Mouse (Mus musculus): ENCODE results near the gene A430005L14Rik. TPM values are rescaled to one million over a fixed set of nuclear protein-coding genes. Genes with fewer than 3 reads are reported as not detected.
"Not testable (repeated sequence)": the region's sequence is repeated elsewhere in the genome, so short reads cannot be mapped to it uniquely, and the experiment has no call there.

The A430005L14Rik gene
- total RNA-seq (2021): 10 to 100 TPM; 13.6 to 14.7 TPM
- long read RNA-seq, experiment 1, transcript A430005L14Rik-201 (4 exons, 1,098 nt): major isoform, 31 of 43 reads
- long read RNA-seq, experiment 1, partial matches to known transcripts: 3 of 43 reads
- long read RNA-seq, experiment 1, other reads (novel, unspliced or antisense): 3 of 43 reads
- long read RNA-seq, experiment 2, transcript A430005L14Rik-201 (4 exons, 1,098 nt): major isoform, 23 of 31 reads
- long read RNA-seq, experiment 2, partial matches to known transcripts: 0 of 31 reads
- long read RNA-seq, experiment 2, other reads (novel, unspliced or antisense): 4 of 31 reads

DNA sequence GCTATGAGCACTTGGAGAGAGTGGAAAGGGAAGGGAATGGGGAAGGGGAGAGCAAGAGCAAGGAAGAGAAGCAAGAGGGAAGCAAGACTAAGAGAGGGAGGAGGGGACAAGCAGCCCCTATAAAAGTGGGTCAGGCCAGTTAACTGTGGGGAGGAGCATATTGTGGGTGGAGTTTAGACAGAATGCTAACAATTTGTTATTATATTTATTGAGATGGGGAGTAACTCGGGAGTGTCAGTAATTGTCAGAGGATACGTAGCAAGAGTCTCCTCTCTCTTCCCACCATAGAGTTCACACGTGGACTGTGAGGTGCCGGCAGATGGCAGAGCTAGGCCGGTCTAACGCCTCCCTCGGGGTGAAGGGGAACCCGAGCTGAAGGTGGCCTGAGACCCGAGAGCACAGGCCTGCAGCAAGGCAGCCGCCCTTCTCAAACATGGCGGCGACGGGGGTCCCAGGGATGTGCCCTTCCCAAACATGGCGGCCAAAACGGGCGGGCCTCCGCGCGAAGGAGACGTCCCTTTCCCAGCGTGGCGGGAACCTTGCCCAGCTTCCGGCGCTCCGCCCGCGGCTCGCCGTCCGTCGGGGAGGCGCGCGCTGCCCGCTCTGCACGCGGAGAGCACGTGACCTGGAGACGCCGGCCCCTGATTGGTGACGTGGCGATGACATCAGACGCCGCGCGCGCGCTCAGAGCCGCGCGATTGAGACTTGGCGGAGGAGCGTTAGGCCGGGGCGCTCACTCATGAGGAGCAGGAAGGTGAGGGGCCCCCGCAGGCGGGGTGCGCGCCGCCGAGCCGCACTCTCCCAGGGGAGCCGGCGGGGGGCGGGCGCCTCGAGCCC, at the start of gene A430005L14Rik:
TSS of gene A430005L14Rik (plus strand) at position 669 of the 837 bp plus-strand sequence.
- peak; percentile 96 for DNase-seq

DNA sequence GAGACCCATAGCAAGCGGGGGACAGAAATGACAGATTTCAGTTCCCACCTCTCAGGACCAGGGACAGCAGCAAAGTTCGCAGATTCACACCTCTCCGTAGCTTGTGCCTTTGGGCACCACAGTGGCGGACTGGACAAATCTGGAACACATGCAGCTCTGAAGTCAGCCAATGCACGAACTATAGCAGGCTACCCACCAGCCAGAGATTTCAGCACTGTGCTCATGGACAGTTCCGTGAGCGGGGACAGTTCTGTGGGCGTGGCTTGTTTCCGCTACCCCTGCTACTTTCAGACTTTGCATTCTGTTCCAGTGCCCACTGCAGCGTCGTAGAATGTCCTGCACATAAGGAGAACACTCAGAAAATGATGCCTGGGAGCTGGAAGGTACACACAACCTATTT, 49.5 kb upstream of the A430005L14Rik start:
- no peak for DNase-seq

DNA sequence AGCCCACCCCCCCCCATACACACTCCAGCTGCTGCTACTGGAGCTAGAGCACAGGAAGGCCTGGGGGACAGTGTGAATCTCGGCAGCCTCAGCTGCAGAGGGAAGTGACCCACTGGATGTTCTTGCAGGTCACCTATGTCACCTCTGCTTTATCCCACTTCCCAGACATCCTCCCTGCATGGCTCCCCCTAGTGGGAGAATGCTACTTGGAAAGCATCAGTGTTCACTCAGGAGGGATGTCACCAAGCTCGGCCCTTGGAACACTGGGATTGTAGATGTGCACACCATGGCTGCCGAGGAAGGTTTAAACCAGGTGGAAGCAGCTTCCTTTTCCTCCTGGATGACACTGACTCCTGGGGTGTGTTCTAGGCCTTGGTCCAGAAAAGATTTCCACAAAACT, 43.4 kb upstream of the A430005L14Rik start:
- no peak for DNase-seq

DNA sequence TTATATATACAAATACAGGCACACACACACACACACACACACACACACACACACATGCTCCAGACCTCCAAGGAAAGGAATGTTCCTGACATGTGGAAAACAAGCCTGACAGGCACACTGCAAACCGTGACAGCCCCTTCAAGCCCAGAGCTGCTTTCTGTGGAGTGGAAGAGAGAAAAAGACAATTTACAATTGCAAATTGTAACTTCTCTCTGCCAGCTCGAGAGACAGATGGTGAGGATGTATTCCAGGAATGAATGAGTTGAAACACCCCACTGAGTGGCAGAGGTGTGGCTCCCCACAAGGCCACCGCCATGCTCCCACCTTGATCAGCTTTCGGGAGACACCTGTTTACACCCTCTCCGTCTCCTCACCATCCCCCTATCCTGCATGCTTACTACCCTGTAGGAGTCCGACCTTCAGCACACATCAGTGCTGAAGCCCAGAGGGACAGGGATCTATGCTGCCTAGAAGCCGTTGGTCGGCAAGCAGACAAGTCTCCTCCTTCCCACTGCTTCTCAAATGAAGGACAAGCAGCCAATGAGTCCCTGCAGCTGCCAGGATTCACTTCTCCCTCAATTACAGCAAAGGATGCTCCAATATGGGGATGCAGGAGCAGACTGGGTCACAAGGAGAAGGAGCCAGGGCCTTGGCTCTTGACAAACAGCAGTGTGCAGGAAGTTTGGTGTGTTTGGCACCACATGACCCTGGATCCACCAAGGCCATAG, 39.1 kb upstream of the A430005L14Rik start:
- DNase-seq: no peak

DNA sequence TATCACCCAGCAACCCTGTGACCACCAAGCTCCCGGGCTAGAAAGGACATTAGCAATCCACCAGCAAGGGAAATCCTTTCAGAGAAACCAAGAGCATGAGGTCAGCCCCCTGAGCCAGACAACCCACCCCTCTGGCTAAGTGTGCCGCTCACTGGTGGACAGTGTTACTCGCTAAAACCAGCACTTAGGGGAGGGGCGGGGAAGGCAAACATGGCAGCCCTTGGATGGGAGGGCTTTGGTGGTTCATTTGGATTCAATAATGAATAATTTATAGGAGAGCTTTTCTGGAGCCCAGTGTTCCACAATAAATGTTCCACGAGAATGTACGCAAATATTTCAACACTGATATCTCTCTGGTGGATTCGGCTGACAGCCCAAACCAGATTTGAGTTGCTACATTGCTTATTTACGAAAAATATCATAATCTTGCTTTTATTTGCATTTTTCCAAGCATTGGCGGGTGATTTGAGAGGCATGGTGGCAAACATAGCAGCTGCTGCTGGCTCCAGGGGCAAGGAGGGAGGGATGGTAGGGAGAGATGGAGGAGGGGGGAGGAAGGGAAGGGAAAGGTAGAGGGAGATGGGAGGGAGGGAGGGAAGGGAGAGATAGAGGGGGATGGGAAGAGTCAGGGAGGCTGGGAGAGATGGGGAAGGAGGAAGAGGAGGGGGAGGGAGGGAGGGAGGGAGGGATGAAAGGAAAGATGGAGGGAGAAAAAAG, 36.4 kb upstream of the A430005L14Rik start:
- no peak for DNase-seq

DNA sequence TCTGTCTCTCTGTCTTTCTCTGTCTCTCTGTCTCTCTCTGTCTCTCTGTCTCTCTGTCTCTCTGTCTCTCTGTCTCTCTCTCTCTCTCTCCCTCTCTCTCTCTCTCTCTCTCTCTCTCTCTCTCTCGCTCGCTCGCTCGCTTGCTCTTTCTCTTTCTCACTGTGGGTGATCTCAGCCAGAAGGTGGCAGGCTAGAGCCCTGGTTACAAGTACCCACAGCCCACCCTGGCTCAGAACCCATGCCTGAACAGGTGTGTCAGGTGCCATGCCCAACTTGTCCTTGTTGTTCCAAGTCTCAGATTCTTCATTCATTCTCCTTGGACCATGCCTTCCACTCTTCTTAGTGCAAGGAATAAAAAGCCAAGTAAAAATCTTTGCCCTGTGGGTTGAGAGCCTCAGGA, 34.9 kb upstream of the A430005L14Rik start:
- not testable (repeated sequence) for DNase-seq

DNA sequence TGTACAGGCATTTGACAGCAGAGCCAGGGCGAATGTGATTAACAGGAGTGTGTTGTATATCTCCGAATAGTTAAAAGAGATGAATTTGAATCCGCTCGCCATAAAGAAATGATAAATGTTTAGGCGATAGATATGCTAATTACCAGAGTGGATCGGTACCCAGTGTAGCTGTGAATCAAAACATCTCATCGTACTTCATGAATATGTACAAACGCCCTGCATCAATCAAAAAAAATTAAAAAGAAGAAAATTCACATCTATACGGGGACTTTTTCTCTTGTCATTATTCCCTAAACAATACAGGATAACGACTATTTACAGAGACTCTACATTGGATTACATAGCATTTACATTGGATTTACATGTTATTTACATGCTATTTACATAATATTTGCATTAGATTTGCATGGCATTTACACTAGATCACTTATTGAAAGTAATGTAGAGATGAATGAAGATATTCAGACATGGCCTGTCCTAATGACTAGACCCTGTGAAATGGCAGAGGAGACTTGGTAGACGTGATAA, 28.2 kb upstream of the A430005L14Rik start:
- DNase-seq: no peak

DNA sequence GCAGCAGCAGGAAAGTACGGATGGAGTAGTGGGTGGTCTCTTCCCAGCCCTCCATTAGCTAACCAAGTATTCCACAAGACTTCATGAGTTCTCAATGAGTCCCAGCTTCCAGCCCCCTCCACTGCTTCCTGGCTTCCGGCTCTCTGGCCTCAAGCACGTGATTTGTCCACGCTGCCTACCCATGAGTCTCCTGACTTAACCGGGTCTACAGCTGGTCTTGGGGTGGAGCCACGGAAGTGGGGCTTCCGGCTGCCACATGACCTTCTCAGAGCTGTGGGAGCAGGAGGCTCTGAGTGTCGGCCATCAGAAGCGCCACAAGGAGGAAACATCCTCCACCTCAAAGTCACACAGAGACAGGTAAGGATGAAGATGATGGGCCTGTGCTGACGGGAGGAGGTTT, 27.6 kb upstream of the A430005L14Rik start:
- DNase-seq: no peak

DNA sequence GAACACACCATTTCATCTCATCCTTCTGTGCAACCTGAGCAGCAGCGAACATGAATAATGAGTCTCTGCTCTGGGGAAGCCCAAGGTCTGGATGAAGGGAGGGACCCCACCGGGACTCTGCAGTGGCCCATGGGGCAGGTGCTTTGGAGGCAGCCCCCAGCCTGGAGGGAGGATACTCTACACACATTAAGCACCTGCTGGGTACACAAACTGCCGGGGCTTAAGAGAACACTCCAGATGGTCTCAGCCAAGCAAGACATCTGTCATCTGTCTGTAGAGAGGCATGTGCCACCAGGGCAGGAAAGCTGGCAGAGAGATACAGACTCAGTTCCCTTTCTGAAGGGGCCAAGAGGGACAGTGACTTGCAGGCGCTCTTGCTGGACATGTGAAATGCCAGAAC, 27.1 kb upstream of the A430005L14Rik start:
- no peak for DNase-seq

DNA sequence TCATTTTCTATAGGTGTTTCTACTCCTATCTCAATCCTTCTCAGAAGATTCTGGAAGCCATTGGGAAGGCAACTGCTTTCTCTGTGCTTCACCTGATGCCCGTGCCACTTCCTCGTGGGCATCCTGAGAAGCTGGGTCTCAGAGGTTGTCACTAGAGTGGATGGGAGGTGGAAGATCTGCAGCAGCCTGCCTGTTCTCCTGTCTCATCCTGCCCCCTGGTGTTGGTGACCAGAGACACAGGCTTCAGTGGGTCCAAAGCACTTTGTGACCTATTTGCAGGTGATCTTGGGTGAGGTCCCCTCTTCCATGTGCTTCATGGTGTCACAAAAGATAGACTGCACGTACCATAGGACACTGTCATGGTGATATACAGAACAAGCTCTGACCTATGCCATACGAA, 13.8 kb upstream of the A430005L14Rik start:
- no peak for DNase-seq

DNA sequence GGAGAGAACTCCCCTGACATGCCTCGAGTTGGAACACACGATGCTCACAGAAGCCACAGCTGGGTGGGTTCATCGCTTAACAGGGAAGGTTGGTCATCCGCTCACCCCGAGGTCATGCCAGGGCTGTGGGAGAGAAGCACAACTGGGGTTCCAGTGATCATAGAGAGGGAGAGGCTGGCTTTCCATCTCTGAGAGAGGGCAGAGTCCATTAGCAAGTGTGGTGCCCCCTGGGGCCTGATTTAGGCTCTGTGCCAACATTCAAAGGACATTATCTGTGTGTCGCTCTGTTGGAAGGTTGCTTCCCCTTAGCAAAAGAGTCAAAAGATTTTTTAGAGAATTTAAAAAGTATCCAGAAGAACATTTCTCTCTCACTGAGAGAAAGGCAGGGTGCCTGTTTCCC, 12.8 kb upstream of the A430005L14Rik start:
- no peak for DNase-seq

DNA sequence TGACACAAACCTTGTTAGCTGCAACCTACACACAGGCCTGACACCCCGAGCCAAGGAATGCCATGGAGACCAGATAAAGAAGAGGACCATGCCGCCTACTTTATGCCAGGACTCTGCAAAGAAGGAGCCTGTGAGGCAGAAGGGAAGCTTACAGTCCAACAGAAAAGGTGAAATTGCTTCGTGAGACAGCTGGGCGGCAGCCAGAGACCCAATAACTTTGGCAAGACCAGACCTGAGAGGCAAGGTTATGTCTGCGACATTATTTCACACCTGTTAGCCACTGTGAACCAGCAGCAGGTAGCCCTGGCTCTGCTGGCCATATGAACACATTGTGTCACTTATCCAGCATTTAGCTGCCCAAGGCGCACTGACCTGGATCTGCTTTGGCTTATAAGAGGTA, 11.3 kb upstream of the A430005L14Rik start:
- DNase-seq: no peak

DNA sequence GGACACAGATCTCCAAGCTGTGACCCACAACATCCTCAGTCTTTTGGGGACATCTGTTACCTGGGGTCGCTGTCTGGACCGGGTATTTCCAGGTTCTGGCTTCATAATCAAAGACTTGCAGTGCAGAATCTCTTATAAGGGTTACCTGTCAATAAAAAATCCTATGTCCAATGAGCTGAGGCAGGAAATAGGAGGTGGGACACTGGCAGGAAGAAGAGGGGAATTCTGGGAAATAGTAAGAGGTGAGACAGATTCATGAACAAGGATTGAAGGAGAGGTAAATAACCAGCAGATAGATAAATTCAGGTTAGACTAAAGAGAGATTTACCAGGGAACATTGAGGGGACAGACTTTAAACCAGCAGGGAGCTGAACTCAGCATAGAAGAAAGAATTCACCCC, 6.7 kb upstream of the A430005L14Rik start:
- no peak for DNase-seq

DNA sequence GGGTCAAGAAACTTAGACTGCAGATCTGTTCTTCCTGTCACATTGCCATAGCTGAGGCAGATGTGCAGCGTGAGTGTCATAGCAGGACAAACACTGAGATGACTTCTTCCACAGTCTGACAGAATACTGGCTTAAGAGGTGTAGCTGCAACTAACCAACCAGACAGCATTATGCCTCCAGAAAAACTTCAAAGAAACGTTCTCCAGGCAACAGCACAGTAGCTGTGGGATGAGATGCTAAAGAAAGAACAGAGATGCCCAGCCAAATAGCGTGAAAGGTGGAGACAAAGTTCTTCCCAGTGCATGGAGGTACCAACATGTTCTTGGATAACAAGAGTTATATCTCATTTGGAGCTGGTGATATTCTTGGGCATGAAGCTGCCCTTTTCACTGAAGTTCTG, 5.9 kb upstream of the A430005L14Rik start:
- DNase-seq: no peak

DNA sequence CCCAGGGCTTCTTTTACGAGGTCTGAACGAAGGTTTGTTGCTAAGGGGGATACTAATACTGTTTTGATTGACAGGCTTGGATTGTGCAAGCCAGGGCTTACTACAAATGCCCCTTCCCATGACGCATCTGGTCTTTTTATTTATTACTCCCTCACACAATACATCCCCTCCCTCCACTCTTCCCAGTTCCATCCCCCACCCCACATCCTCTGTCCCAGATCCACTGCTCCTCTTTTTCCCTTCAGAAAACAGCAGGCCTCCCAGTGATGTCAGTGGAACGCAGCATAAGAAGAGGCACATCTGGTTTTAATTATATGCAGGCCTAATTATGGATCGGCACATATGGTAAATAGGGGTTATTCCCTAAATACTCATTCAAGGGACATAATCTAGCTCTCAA, 5.3 kb upstream of the A430005L14Rik start:
- DNase-seq: no peak

DNA sequence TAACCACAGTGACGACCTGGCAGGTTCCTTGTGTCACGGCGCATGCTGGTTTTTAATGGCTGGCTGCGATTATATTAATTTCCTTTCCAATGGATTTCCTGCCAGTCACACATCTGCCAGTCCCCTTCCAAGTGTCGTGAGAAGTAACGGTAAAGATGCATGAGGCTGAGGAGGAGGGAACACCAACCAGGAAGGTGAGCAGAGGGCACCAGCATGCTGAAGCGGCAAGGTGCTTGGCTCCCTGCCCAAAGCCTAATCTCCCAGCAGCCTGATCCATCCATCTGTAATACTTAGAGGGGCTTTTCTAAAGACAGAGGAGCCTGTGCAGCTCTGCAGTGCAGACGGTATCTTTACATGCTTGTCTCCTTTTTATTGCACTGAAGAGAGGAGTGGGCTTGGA, 1.4 kb upstream of the A430005L14Rik start:
- DNase-seq: no peak

DNA sequence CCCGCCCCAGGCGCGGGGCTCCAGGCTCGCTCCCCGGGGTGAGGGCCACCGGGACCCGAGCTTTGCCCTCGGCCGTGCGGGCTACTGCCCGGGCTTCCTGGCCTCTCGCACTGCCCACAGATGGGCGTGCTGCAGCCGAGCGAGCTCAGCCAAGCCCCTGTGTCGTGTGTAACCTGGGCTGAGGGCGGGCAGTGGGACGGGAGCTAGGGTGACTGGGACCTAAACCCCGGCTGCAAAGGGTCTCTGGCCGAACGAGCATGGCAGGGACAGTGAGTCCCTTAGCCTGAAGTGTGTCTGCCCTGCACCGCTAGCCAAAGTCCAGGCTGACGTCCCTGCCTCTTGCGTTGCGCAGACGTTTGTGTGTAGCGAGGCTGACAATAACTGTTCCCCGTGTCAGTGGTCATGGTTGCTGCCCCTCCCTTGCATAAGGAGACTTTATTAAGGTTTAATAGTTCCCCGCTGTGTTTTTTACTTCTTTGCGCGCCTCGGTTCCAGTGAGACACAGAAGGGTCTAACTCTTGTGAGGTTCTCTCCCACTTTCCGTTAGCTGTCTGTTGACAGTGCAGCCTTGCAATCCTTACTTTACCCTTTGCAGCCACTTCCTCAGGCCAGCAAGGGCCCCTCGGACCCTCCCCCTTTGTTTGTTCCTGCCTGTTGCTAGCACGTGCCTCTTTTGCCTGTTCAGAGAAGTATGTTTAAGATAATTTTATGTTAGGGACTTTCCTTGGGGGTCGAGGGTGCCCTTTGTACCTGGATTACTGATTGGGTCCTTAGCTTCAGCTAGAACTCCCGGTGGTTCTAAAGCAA, 610 bp downstream of the A430005L14Rik start:
- no peak for DNase-seq

DNA sequence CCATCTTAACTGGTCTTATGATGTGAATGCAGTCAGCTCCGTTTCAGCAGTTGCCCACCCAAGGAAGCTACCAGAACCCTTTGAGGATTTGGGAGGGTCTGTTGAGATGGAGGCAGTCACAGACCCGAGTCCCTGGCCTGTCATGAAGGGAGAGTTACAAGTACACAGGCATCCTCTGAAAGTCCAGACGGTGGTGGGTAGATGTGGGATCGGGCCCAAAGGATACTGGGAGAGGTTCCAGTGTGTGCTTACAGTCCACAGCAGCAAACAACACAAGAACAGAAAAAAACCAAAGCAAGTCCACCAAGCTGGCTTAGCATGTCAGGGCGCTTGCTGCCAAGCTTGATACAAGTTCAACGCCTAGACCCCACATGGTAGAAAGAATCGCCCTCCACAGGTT, 5.6 kb downstream of the A430005L14Rik start:
- no peak for DNase-seq

DNA sequence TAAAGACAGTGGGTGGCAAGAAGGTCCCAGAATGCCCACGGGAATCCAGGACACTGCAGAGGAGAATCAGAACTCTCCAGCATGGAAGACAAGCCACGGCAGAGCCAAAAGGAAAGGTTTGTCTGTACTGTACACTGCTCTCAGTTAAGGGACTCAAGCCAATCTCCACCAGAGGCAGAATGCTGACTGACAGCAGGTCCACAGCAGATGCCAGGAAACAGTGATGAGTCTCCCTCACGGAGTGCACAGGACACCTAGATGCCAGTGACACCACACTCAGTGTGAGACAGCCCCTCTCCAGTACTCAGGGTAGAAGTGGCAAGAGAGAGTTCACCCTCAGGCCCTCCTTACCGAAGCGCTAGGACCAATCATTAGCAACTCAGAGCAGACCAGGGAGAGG, 9.6 kb downstream of the A430005L14Rik start:
- DNase-seq: no peak

DNA sequence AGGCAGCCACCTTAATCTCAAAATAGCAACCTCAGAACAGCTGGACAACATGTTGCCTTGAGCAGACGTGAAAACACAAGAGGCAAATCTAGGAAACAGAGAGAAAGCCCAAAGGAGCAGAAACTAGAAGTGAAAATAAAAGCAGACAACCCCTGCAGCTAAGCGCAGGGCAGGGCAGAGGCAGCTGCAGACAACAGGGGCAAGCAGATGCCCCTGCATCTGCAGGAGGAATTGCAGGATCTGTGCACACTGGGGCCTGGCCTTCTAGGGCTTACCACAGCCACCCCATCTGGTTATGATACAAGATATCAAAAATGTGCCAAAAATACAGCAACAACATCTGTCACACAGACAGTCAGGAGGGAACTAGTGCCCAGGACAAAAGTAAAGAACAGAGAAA, 10.5 kb downstream of the A430005L14Rik start:
- DNase-seq: no peak

DNA sequence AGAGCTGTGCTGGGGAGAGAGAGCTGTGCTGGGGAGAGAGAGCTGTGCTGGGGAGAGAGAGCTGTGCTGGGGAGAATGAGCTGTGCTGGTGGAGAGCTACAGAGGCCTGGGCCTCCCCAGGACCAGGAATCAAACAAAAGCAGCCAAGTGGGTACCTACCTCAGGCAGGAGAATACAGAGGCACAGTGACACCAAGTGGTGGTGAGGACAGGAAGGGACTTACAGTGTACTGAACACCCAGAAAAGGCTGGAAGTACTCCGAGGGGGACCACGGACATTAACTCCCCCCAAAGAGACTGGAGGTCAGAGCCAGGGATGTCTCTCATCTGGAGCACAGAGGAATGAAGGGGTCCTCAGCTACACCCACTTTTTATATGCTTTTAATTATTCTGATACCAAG, 11.0 kb downstream of the A430005L14Rik start:
- no peak for DNase-seq
